Mouse (Mus musculus): ENCODE measurements around the gene Ctcfl. TPM values are rescaled to one million over a fixed set of nuclear protein-coding genes. Genes with fewer than 3 reads are reported as not detected.

Ctcfl gene
- 0.04 and 0.07 TPM in 2 replicates for polyA plus RNA-seq (2016; fragmentation: Nextera tagmentation; extraction: Ambion mirVana)

- no peaks in the 10 kb centered on the region for H3K9me3 ChIP-seq
- 92% methylated on average over 35 of the region's 35 CpGs for WGBS
- no peaks in the 10 kb centered on the region for H3K27me3 ChIP-seq (ENCODE audit: poor library complexity, severe bottlenecking)
- DNase-seq (ENCODE audit: extremely low spot score, low spot score), result no peak
- H3K36me3 ChIP-seq (replicated peaks), result no peaks in the 10 kb centered on the region
- H3K4me1 ChIP-seq, result no peaks in the 10 kb centered on the region
- H3K4me3 ChIP-seq, result no peak within 1 kb of the TSS
- H3K27ac ChIP-seq, result no peak within 1 kb of the TSS
Measured at GRCm38 (mm10) chr2:173119023-173119944, at the start of gene Ctcfl. Ctcfl (minus strand) TSS chr2:173119525.

GRCm38 (mm10) chr2:173168411-173168851 is 49.1 kb upstream of the Ctcfl start:
- Histone ChIP-seq H3K27me3 (ENCODE audit: poor library complexity, severe bottlenecking) (peaks cover 38% of the 10 kb centered on the region), H3K36me3 (replicated peaks) (no peaks in the 10 kb centered on the region), H3K4me3 (no peak overlapping the region), H3K4me1 (peaks cover 25% of the 10 kb centered on the region), H3K9me3 (no peaks in the 10 kb centered on the region), H3K27ac (no peak overlapping the region)
- 89% methylated on average over 5 of the region's 5 CpGs for WGBS
- no peak for DNase-seq (ENCODE audit: extremely low spot score, low spot score)

GRCm38 (mm10) chr2:173165357-173165756 is 46.0 kb upstream of the Ctcfl start:
- H3K27ac ChIP-seq, result no peak overlapping the region
- 90% methylated on average over 10 of the region's 10 CpGs for WGBS
- H3K36me3 ChIP-seq (replicated peaks), result no peaks in the 10 kb centered on the region
- H3K9me3 ChIP-seq, result no peaks in the 10 kb centered on the region
- no peaks in the 10 kb centered on the region for H3K4me1 ChIP-seq
- peaks cover 12% of the 10 kb centered on the region for H3K27me3 ChIP-seq (ENCODE audit: poor library complexity, severe bottlenecking)
- no peak for DNase-seq (ENCODE audit: extremely low spot score, low spot score)
- H3K4me3 ChIP-seq, result no peak overlapping the region

- WGBS, result 88% methylated on average over 10 of the region's 10 CpGs
- Histone ChIP-seq H3K27ac (no peak overlapping the region), H3K4me3 (no peak overlapping the region), H3K4me1 (no peaks in the 10 kb centered on the region), H3K36me3 (replicated peaks) (no peaks in the 10 kb centered on the region), H3K27me3 (ENCODE audit: poor library complexity, severe bottlenecking) (peaks cover 9% of the 10 kb centered on the region; the same call in 1 of the 2 replicates), H3K9me3 (no peaks in the 10 kb centered on the region)
- no peak for DNase-seq (ENCODE audit: extremely low spot score, low spot score)
Measured at GRCm38 (mm10) chr2:173164946-173165345, 45.6 kb upstream of the Ctcfl start.

GRCm38 (mm10) chr2:173164358-173164757 is 45.0 kb upstream of the Ctcfl start:
- no peak overlapping the region for H3K4me3 ChIP-seq
- peaks cover 6% of the 10 kb centered on the region for H3K4me1 ChIP-seq
- 44% methylated on average over 2 of the region's 2 CpGs for WGBS
- DNase-seq (ENCODE audit: extremely low spot score, low spot score), result no peak
- no peak overlapping the region for H3K27ac ChIP-seq
- H3K27me3 ChIP-seq (ENCODE audit: poor library complexity, severe bottlenecking), result peaks cover 7% of the 10 kb centered on the region; the same call in 1 of the 2 replicates
- no peaks in the 10 kb centered on the region for H3K36me3 ChIP-seq (replicated peaks)
- H3K9me3 ChIP-seq, result no peaks in the 10 kb centered on the region

- H3K9me3 ChIP-seq, result no peaks in the 10 kb centered on the region
- no peak for DNase-seq (ENCODE audit: extremely low spot score, low spot score)
- peaks cover 3% of the 10 kb centered on the region; the same call in 1 of the 2 replicates for H3K27me3 ChIP-seq (ENCODE audit: poor library complexity, severe bottlenecking)
- H3K4me3 ChIP-seq, result no peak overlapping the region
- H3K4me1 ChIP-seq, result peaks cover 9% of the 10 kb centered on the region
- 88% methylated on average over 8 of the region's 8 CpGs for WGBS
- H3K27ac ChIP-seq, result no peak overlapping the region
- no peaks in the 10 kb centered on the region for H3K36me3 ChIP-seq (replicated peaks)
Measured at GRCm38 (mm10) chr2:173163380-173163779, 44.1 kb upstream of the Ctcfl start.

GRCm38 (mm10) chr2:173159354-173160311 is 40.3 kb upstream of the Ctcfl start:
- WGBS, result 58% methylated on average over 24 of the region's 24 CpGs
- peaks cover 9% of the 10 kb centered on the region for H3K4me1 ChIP-seq
- no peaks in the 10 kb centered on the region for H3K36me3 ChIP-seq (replicated peaks)
- no peaks in the 10 kb centered on the region for H3K9me3 ChIP-seq
- peaks cover 3% of the 10 kb centered on the region; the same call in 1 of the 2 replicates for H3K27me3 ChIP-seq (ENCODE audit: poor library complexity, severe bottlenecking)
- no peak overlapping the region for H3K4me3 ChIP-seq
- peak; percentile 71 for DNase-seq (ENCODE audit: extremely low spot score, low spot score)
- H3K27ac ChIP-seq, result peak overlapping the region; percentile 56

GRCm38 (mm10) chr2:173158390-173159055 is 39.2 kb upstream of the Ctcfl start:
- WGBS, result 90% methylated on average over 19 of the region's 19 CpGs
- Histone ChIP-seq H3K9me3 (no peaks in the 10 kb centered on the region), H3K4me3 (no peak overlapping the region), H3K27ac (no peak overlapping the region), H3K36me3 (replicated peaks) (no peaks in the 10 kb centered on the region), H3K4me1 (peaks cover 9% of the 10 kb centered on the region), H3K27me3 (ENCODE audit: poor library complexity, severe bottlenecking) (peaks cover 3% of the 10 kb centered on the region; the same call in 1 of the 2 replicates)
- DNase-seq (ENCODE audit: extremely low spot score, low spot score), result no peak

GRCm38 (mm10) chr2:173157871-173158270 is 38.5 kb upstream of the Ctcfl start:
- no peak overlapping the region for H3K4me3 ChIP-seq
- no peaks in the 10 kb centered on the region for H3K36me3 ChIP-seq (replicated peaks)
- no peak overlapping the region for H3K27ac ChIP-seq
- no peaks in the 10 kb centered on the region for H3K9me3 ChIP-seq
- WGBS, result 92% methylated on average over 4 of the region's 4 CpGs
- peaks cover 3% of the 10 kb centered on the region; the same call in 1 of the 2 replicates for H3K27me3 ChIP-seq (ENCODE audit: poor library complexity, severe bottlenecking)
- H3K4me1 ChIP-seq, result peaks cover 9% of the 10 kb centered on the region
- no peak for DNase-seq (ENCODE audit: extremely low spot score, low spot score)

- H3K4me1 ChIP-seq, result peaks cover 9% of the 10 kb centered on the region
- H3K27me3 ChIP-seq (ENCODE audit: poor library complexity, severe bottlenecking), result peaks cover 2% of the 10 kb centered on the region; the same call in 1 of the 2 replicates
- H3K4me3 ChIP-seq, result no peak overlapping the region
- no peak for DNase-seq (ENCODE audit: extremely low spot score, low spot score)
- no peaks in the 10 kb centered on the region for H3K36me3 ChIP-seq (replicated peaks)
- WGBS, result 74% methylated on average over 4 of the region's 4 CpGs
- no peak overlapping the region for H3K27ac ChIP-seq
- no peaks in the 10 kb centered on the region for H3K9me3 ChIP-seq
Measured at GRCm38 (mm10) chr2:173157376-173157775, 38.1 kb upstream of the Ctcfl start.

- Histone ChIP-seq H3K4me3 (no peak overlapping the region), H3K27ac (no peak overlapping the region), H3K36me3 (replicated peaks) (no peaks in the 10 kb centered on the region), H3K9me3 (no peaks in the 10 kb centered on the region), H3K27me3 (ENCODE audit: poor library complexity, severe bottlenecking) (no peaks in the 10 kb centered on the region), H3K4me1 (peaks cover 9% of the 10 kb centered on the region)
- 87% methylated on average over 13 of the region's 13 CpGs for WGBS
- DNase-seq (ENCODE audit: extremely low spot score, low spot score), result no peak
Measured at GRCm38 (mm10) chr2:173156923-173157322, 37.6 kb upstream of the Ctcfl start.

- H3K9me3 ChIP-seq, result no peaks in the 10 kb centered on the region
- H3K4me1 ChIP-seq, result peaks cover 9% of the 10 kb centered on the region
- DNase-seq (ENCODE audit: extremely low spot score, low spot score), result no peak
- no peaks in the 10 kb centered on the region for H3K36me3 ChIP-seq (replicated peaks)
- WGBS, result 88% methylated on average over 10 of the region's 10 CpGs
- H3K4me3 ChIP-seq, result no peak overlapping the region
- H3K27me3 ChIP-seq (ENCODE audit: poor library complexity, severe bottlenecking), result no peaks in the 10 kb centered on the region
- no peak overlapping the region for H3K27ac ChIP-seq
Measured at GRCm38 (mm10) chr2:173155907-173156306, 36.6 kb upstream of the Ctcfl start.
